Mouse (Mus musculus) embryonic facial prominence, embryonic 10.5 days (tissue): Measurements from ENCODE around the gene Met. TPM values are rescaled to one million over a fixed set of nuclear protein-coding genes. Genes with fewer than 3 reads are reported as not detected.

ENCODE experiments used
- DNase-seq: peaks from one replicate; pipeline ENCODE4 v3.0.0-alpha.2; 2017; ENCODE audit warnings: low spot score
- H3K27ac ChIP-seq: fragments of 300-500 bp; sonication (generic); replicated peaks from 2 replicates; pipeline ENCODE4 v1.5.1; 2016; ENCODE audit warnings: mild to moderate bottlenecking
- H3K27me3 ChIP-seq: fragments of 300-500 bp; sonication (generic); replicated peaks from 2 replicates; pipeline ENCODE4 v1.6.1; 2016; ENCODE audit warnings: low read depth, mild to moderate bottlenecking; ENCODE audit not compliant: poor library complexity, severe bottlenecking
- H3K36me3 ChIP-seq: fragments of 300-500 bp; sonication (generic); replicated peaks from 2 replicates; pipeline ENCODE4 v1.6.1; 2016; ENCODE audit warnings: mild to moderate bottlenecking, moderate library complexity
- H3K4me1 ChIP-seq: fragments of 300-500 bp; sonication (generic); 2 replicates; pipeline ENCODE4 v1.6.1; 2016
- H3K4me3 ChIP-seq: fragments of 300-500 bp; sonication (generic); 2 replicates; pipeline ENCODE4 v1.5.1; 2016; ENCODE audit warnings: mild to moderate bottlenecking, moderate library complexity
- H3K9me3 ChIP-seq: fragments of 300-500 bp; sonication (generic); 2 replicates; pipeline ENCODE4 v1.6.1; 2016; ENCODE audit warnings: mild to moderate bottlenecking
- WGBS: fragments of 180-500 bp; shearing (Covaris S2); methylation state at CpG from one replicate; pipeline ENCODE4 v1.1.7; 2016; 5-methylcytosine and 5-hydroxymethylcytosine counted together
- polyA plus RNA-seq: library from polyadenylated mRNA; unstranded; fragments of >200 nt; fragmentation: Nextera tagmentation; extraction: Ambion mirVana; gene quantifications from 2 replicates; pipeline ENCODE4 v1.2.1, GENCODE M21; 2016

Gene Met
- polyA plus RNA-seq, 1 experiment from 2014 or later, result 1.9 TPM

GRCm38 (mm10) chr6:17593971-17594370 lies 130.4 kb downstream of the Met start:
- no peak overlapping the region for H3K4me3 ChIP-seq
- DNase-seq, result no peak
- H3K27ac ChIP-seq, result no peak overlapping the region
- H3K36me3 ChIP-seq, result no peaks in the 10 kb centered on the region
- no peaks in the 10 kb centered on the region for H3K27me3 ChIP-seq
- WGBS, result 93% methylated on average over 2 of the region's 2 CpGs
- peaks cover 6% of the 10 kb centered on the region; the same call in 1 of the 2 replicates for H3K9me3 ChIP-seq
- H3K4me1 ChIP-seq, result 0 out of 2 replicates have a peak, but pooled peaks cover 5% of the 10 kb centered on the region

- WGBS, result 89% methylated on average over 11 of the region's 11 CpGs
- no peak overlapping the region for H3K27ac ChIP-seq
- no peak overlapping the region for H3K4me3 ChIP-seq
- DNase-seq, result no peak
- H3K36me3 ChIP-seq, result no peaks in the 10 kb centered on the region
- H3K9me3 ChIP-seq, result peaks cover 6% of the 10 kb centered on the region; the same call in 1 of the 2 replicates
- no peaks in the 10 kb centered on the region for H3K4me1 ChIP-seq
- no peaks in the 10 kb centered on the region for H3K27me3 ChIP-seq
These were observed 132.3 kb downstream of the Met start for GRCm38 (mm10) chr6:17595712-17596462.

- no peak overlapping the region for H3K27ac ChIP-seq
- no peaks in the 10 kb centered on the region for H3K4me1 ChIP-seq
- H3K9me3 ChIP-seq, result no peaks in the 10 kb centered on the region
- WGBS, result 90% methylated on average over 5 of the region's 5 CpGs
- no peaks in the 10 kb centered on the region for H3K36me3 ChIP-seq
- H3K27me3 ChIP-seq, result no peaks in the 10 kb centered on the region
- no peak for DNase-seq
- H3K4me3 ChIP-seq, result no peak overlapping the region
These were observed 135.8 kb downstream of the Met start for GRCm38 (mm10) chr6:17599373-17599772.

- no peaks in the 10 kb centered on the region for H3K9me3 ChIP-seq
- WGBS, result 64% methylated on average over 2 of the region's 2 CpGs
- DNase-seq, result no peak
- H3K27me3 ChIP-seq, result no peaks in the 10 kb centered on the region
- H3K4me1 ChIP-seq, result no peaks in the 10 kb centered on the region
- H3K4me3 ChIP-seq, result no peak overlapping the region
- H3K36me3 ChIP-seq, result no peaks in the 10 kb centered on the region
- no peak overlapping the region for H3K27ac ChIP-seq
These were observed 137.9 kb downstream of the Met start for GRCm38 (mm10) chr6:17601526-17601925.

- Histone ChIP-seq H3K9me3 (no peaks in the 10 kb centered on the region), H3K27ac (no peak overlapping the region), H3K36me3 (no peaks in the 10 kb centered on the region), H3K4me1 (no peaks in the 10 kb centered on the region), H3K4me3 (no peak overlapping the region), H3K27me3 (no peaks in the 10 kb centered on the region)
- WGBS, result 95% methylated on average over 1 of the region's 1 CpGs
- DNase-seq, result no peak
These were observed 143.3 kb downstream of the Met start for GRCm38 (mm10) chr6:17606915-17607314.

- WGBS, result 87% methylated on average over 11 of the region's 11 CpGs
- no peak for DNase-seq
- Histone ChIP-seq H3K36me3 (no peaks in the 10 kb centered on the region), H3K9me3 (no peaks in the 10 kb centered on the region), H3K4me3 (no peak overlapping the region), H3K27ac (no peak overlapping the region), H3K27me3 (no peaks in the 10 kb centered on the region), H3K4me1 (no peaks in the 10 kb centered on the region)
These were observed 147.9 kb downstream of the Met start for GRCm38 (mm10) chr6:17611352-17612010.

- Histone ChIP-seq H3K27me3 (no peaks in the 10 kb centered on the region), H3K4me3 (no peak overlapping the region), H3K27ac (no peak overlapping the region), H3K36me3 (no peaks in the 10 kb centered on the region), H3K9me3 (no peaks in the 10 kb centered on the region), H3K4me1 (no peaks in the 10 kb centered on the region)
- WGBS, result 86% methylated on average over 4 of the region's 4 CpGs
- no peak for DNase-seq
These were observed 149.1 kb downstream of the Met start for GRCm38 (mm10) chr6:17612652-17613051.

- no peak for DNase-seq
- no peak overlapping the region for H3K27ac ChIP-seq
- H3K27me3 ChIP-seq, result no peaks in the 10 kb centered on the region
- 88% methylated on average over 4 of the region's 4 CpGs for WGBS
- H3K36me3 ChIP-seq, result no peaks in the 10 kb centered on the region
- H3K4me3 ChIP-seq, result no peak overlapping the region
- no peaks in the 10 kb centered on the region for H3K4me1 ChIP-seq
- no peaks in the 10 kb centered on the region for H3K9me3 ChIP-seq
These were observed 157.2 kb downstream of the Met start for GRCm38 (mm10) chr6:17620823-17621222.

- Histone ChIP-seq H3K27ac (no peak overlapping the region), H3K4me3 (no peak overlapping the region), H3K9me3 (no peaks in the 10 kb centered on the region), H3K27me3 (no peaks in the 10 kb centered on the region), H3K36me3 (no peaks in the 10 kb centered on the region), H3K4me1 (no peaks in the 10 kb centered on the region)
- DNase-seq, result no peak
- 48% methylated on average over 3 of the region's 3 CpGs for WGBS
These were observed 157.8 kb downstream of the Met start for GRCm38 (mm10) chr6:17621436-17621835.

Other genes with a start within 250 kb of the Met start
- gene Cav2, start 182.6 kb upstream of the Met start, polyA plus RNA-seq, result 4.4 and 5.0 TPM in 2 replicates
- 6.0 and 7.9 TPM in 2 replicates for gene Cav1, start 157.5 kb upstream of the Met start, polyA plus RNA-seq
- gene Capza2, start 172.4 kb downstream of the Met start, polyA plus RNA-seq, result 192 and 199 TPM in 2 replicates
- 19.0 and 21.7 TPM in 2 replicates for gene St7, start 229.1 kb downstream of the Met start, polyA plus RNA-seq